ENCODE assay signal across 21 mouse cellular contexts in the genomic region with DNA sequence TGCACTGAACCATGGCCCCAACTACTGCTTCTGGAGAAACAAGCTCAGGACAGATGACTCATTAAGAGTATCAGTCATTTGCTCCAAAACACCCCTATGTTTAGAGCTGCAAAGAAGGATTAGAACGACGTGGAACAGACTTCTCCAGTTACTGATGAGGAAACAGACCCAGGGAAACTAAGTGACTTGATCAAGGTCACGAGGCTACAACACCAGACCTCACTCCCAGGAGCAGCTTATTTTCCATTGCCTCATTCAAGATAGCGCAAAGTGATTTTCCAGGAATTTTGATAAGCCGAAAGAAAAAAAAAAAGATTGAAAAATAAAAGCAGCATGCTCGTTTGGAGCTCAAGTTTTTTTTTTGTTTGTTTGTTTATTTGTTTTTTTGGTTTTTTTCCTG. TPM values are rescaled to one million over a fixed set of nuclear protein-coding genes. Genes with fewer than 3 reads are reported as not detected.
DNase-seq lines count a peak whose midpoint lies in the region; ATAC-seq lines count a peak whose summit lies in the region.
"Had no signal": no experiment of that assay in that cellular context is flagged by ENCODE, and none has a peak within 500 bp of the region (broad histone marks: within the 10 kb centered on the region; RNA-seq: fewer than 3 reads in every experiment).

No protein-coding gene starts in this region.

- no peaks in the 10 kb centered on the region for H3K27me3 ChIP-seq in limb, embryonic 13.5 days
- H3K27me3 ChIP-seq in limb, embryonic 10.5 days (ENCODE audit: low read depth, poor library complexity, severe bottlenecking) = peaks cover under 1% of the 10 kb centered on the region; the same call in 1 of the 2 replicates
- no peaks in the 10 kb centered on the region for H3K27me3 ChIP-seq in heart, embryonic 14.5 days (ENCODE audit: control insufficient read depth, insufficient read depth, low read length)
- no peaks in the 10 kb centered on the region for H3K27me3 ChIP-seq in neural tube, embryonic 15.5 days (replicated peaks)
- H3K27me3 ChIP-seq: embryonic facial prominence, embryonic 15.5 days had no signal

- no peak overlapping the region for H3K9ac ChIP-seq in limb, embryonic 13.5 days
- H3K9ac ChIP-seq in heart, embryonic 14.5 days (ENCODE audit: low read length) = no peak overlapping the region
- H3K9ac ChIP-seq in neural tube, embryonic 15.5 days (replicated peaks) = no peak overlapping the region
- H3K9ac ChIP-seq: embryonic facial prominence, embryonic 15.5 days; liver, embryonic 12.5 days had no signal

- peak; percentile 45 to 53 for DNase-seq in heart, adult 18-20 months
- DNase-seq in heart, postnatal 25 days (ENCODE audit: low spot score) = no peak
- no peak for DNase-seq in limb, embryonic 10.5 days (ENCODE audit: low spot score)
- DNase-seq in kidney, adult 8-10 months = no peak
- DNase-seq: adrenal gland, adult 2 months; cerebellum, adult 11-12 months; kidney, adult 11 months; kidney, postnatal 25 days; lung, postnatal 14 days had no signal

- 0 out of 2 replicates have a peak overlapping the region, but pooled peaks have one; percentile 3 for H3K4me2 ChIP-seq in limb, embryonic 13.5 days (replicated peaks)
- peak overlapping the region; percentile 73 for H3K4me2 ChIP-seq in heart, embryonic 14.5 days (ENCODE audit: low read length)
- H3K4me2 ChIP-seq in neural tube, embryonic 15.5 days = peak overlapping the region; percentile 86

- H3K9me3 ChIP-seq in limb, embryonic 13.5 days = no peaks in the 10 kb centered on the region
- no peaks in the 10 kb centered on the region for H3K9me3 ChIP-seq in limb, embryonic 10.5 days (replicated peaks)
- H3K9me3 ChIP-seq in heart, embryonic 14.5 days (ENCODE audit: control insufficient read depth, low read length) = no peaks in the 10 kb centered on the region
- H3K9me3 ChIP-seq in neural tube, embryonic 15.5 days (replicated peaks) = no peaks in the 10 kb centered on the region
- H3K9me3 ChIP-seq: embryonic facial prominence, embryonic 15.5 days; G1E; liver, embryonic 12.5 days had no signal

- intact Hi-C loops in heart, postnatal 25 days (cut with DNase I) = loop anchor here (10.0 kb wide), 1 partner anchor 187 kb away; no protein-coding TSS in a partner anchor

- ATAC-seq in limb, embryonic 13.5 days (ENCODE audit: low FRiP score, low read depth) = no peak
- no peak for ATAC-seq in heart, embryonic 14.5 days (ENCODE audit: insufficient number of reproducible peaks, insufficient read depth, low FRiP score, low read depth)
- no peak for ATAC-seq in neural tube, embryonic 15.5 days (ENCODE audit: low FRiP score)
- ATAC-seq: liver, embryonic 12.5 days had no signal

- H3K4me3 ChIP-seq in limb, embryonic 13.5 days = no peak overlapping the region
- no peak overlapping the region for H3K4me3 ChIP-seq in limb, embryonic 10.5 days
- no peak overlapping the region for H3K4me3 ChIP-seq in heart, embryonic 14.5 days (ENCODE audit: control insufficient read depth in 1 of 2, insufficient read depth in 1 of 2, low read depth in 1 of 2, low read length in 2 of 2)
- H3K4me3 ChIP-seq in neural tube, embryonic 15.5 days (replicated peaks) = no peak overlapping the region
- H3K4me3 ChIP-seq: liver, embryonic 12.5 days had no signal

- H3K27ac ChIP-seq in limb, embryonic 13.5 days = no peak overlapping the region
- H3K27ac ChIP-seq in limb, embryonic 10.5 days = no peak overlapping the region
- peak overlapping the region; percentile 84 to 92 for H3K27ac ChIP-seq in heart, embryonic 14.5 days (replicated peaks in 1 of 2; ENCODE audit: control insufficient read depth in 1 of 2, insufficient read depth in 1 of 2, low read depth in 2 of 2, low read length in 2 of 2)
- H3K27ac ChIP-seq in neural tube, embryonic 15.5 days (replicated peaks) = no peak overlapping the region

- H3K4me1 ChIP-seq in limb, embryonic 13.5 days = peaks cover 23% of the 10 kb centered on the region
- H3K4me1 ChIP-seq in limb, embryonic 10.5 days = peaks cover 41% of the 10 kb centered on the region
- H3K4me1 ChIP-seq in heart, embryonic 14.5 days (ENCODE audit: control insufficient read depth in 2 of 2, insufficient read depth in 2 of 2, low read length in 2 of 2) = peaks cover 5 to 28% of the 10 kb centered on the region in 2 experiments; a peak in 3 of 4 replicates
- peaks cover 33% of the 10 kb centered on the region for H3K4me1 ChIP-seq in neural tube, embryonic 15.5 days

- 68% methylated on average over 6 of the region's 6 CpGs for WGBS in limb, embryonic 13.5 days
- 78% methylated on average over 6 of the region's 6 CpGs for WGBS in limb, embryonic 10.5 days
- 11% methylated on average over 6 of the region's 6 CpGs for WGBS in heart, embryonic 14.5 days
- WGBS in neural tube, embryonic 15.5 days = 86% methylated on average over 6 of the region's 6 CpGs

- peaks cover 36% of the 10 kb centered on the region for H3K36me3 ChIP-seq in limb, embryonic 13.5 days
- peaks cover 34% of the 10 kb centered on the region for H3K36me3 ChIP-seq in limb, embryonic 10.5 days
- H3K36me3 ChIP-seq in heart, embryonic 14.5 days (ENCODE audit: control insufficient read depth, insufficient read depth, low read length) = peaks cover 29% of the 10 kb centered on the region
- H3K36me3 ChIP-seq in neural tube, embryonic 15.5 days = peaks cover 11% of the 10 kb centered on the region
- H3K36me3 ChIP-seq: G1E had no signal

RNA-seq across cellular contexts. Expression of a gene that starts 9.4 kb away (rescaled TPM):
- total RNA-seq in heart, adult 18-20 months (2021) = 10 to 100 TPM; 29.1 to 43.5 TPM
- 10 to 100 TPM; 44.3 to 49.7 TPM for total RNA-seq in heart, postnatal 25 days (2021)
- polyA plus RNA-seq in limb, embryonic 13.5 days (2015; fragmentation: Nextera tagmentation; extraction: Ambion mirVana) = 10.7 and 11.8 TPM in 2 replicates
- 5.9 and 8.4 TPM in 2 replicates for polyA plus RNA-seq in limb, embryonic 10.5 days (2016; fragmentation: Nextera tagmentation; extraction: Ambion mirVana)
- 10.5 and 10.7 TPM in 2 replicates for polyA plus RNA-seq in heart, embryonic 14.5 days (2014; fragmentation: Nextera tagmentation; extraction: Ambion mirVana)
- polyA plus RNA-seq in neural tube, embryonic 15.5 days (2015; fragmentation: Nextera tagmentation; extraction: Ambion mirVana) = 7.5 and 8.1 TPM in 2 replicates
- total RNA-seq: megakaryocyte-erythroid progenitor cell, adult 5-6 weeks; monocyte, adult 5-6 weeks had no signal
- polyA plus RNA-seq: G1E had no signal

RNA-seq across cellular contexts. Expression of a gene that starts 34.4 kb away (rescaled TPM):
- 10 to 100 TPM in 1 of 2 experiments, 1 to 10 TPM in 1; 9.0 to 11.9 TPM for total RNA-seq in heart, adult 18-20 months (2021)
- total RNA-seq in heart, postnatal 25 days (2021) = 10 to 100 TPM; 10.2 TPM
- 7.6 TPM in 2 replicates for polyA plus RNA-seq in limb, embryonic 13.5 days (2015; fragmentation: Nextera tagmentation; extraction: Ambion mirVana)
- 8.4 and 9.1 TPM in 2 replicates for polyA plus RNA-seq in limb, embryonic 10.5 days (2016; fragmentation: Nextera tagmentation; extraction: Ambion mirVana)
- polyA plus RNA-seq in heart, embryonic 14.5 days (2014; fragmentation: Nextera tagmentation; extraction: Ambion mirVana) = 7.0 and 8.7 TPM in 2 replicates
- polyA plus RNA-seq in neural tube, embryonic 15.5 days (2015; fragmentation: Nextera tagmentation; extraction: Ambion mirVana) = 4.1 and 4.7 TPM in 2 replicates

RNA-seq across cellular contexts. Expression of a gene that starts 48.9 kb away (rescaled TPM):
- not detected for total RNA-seq in heart, adult 18-20 months (2021)
- total RNA-seq in heart, postnatal 25 days (2021) = not detected
- polyA plus RNA-seq in limb, embryonic 13.5 days (2015; fragmentation: Nextera tagmentation; extraction: Ambion mirVana) = 32.1 and 34.9 TPM in 2 replicates
- polyA plus RNA-seq in limb, embryonic 10.5 days (2016; fragmentation: Nextera tagmentation; extraction: Ambion mirVana) = 15.4 and 24.6 TPM in 2 replicates
- 38.8 and 40.1 TPM in 2 replicates for polyA plus RNA-seq in heart, embryonic 14.5 days (2014; fragmentation: Nextera tagmentation; extraction: Ambion mirVana)
- 26.1 and 28.6 TPM in 2 replicates for polyA plus RNA-seq in neural tube, embryonic 15.5 days (2015; fragmentation: Nextera tagmentation; extraction: Ambion mirVana)
- total RNA-seq: adrenal gland, adult 2 months; hematopoietic stem cell, adult 5-6 weeks; layer of hippocampus, postnatal 10 days; left cerebral cortex, postnatal 10 days; megakaryocyte-erythroid progenitor cell, adult 5-6 weeks; monocyte, adult 5-6 weeks had no signal
- polyA plus RNA-seq: adrenal gland, adult 2 months; cortical plate, adult 2 months; G1E had no signal

Comparison
In these comparisons a context has a peak if more than half of its experiments do, and no peak if none do; other contexts are left out.
1. DNase-seq: peak in heart, adult 18-20 months (2 of 2); none in heart, postnatal 25 days (single experiment), limb, embryonic 10.5 days (single experiment) and kidney, adult 8-10 months (0 of 2).
2. H3K27ac ChIP-seq: peak in heart, embryonic 14.5 days (2 of 2); none in limb, embryonic 13.5 days (single experiment), limb, embryonic 10.5 days (single experiment) and neural tube, embryonic 15.5 days (single experiment).
3. H3K4me2 ChIP-seq: peak in every context shown above with its lines; median percentile 86 in neural tube, embryonic 15.5 days; 73 in heart, embryonic 14.5 days; 3 in limb, embryonic 13.5 days.